Mouse (Mus musculus): Measurements from ENCODE around the gene Retreg1. TPM values are rescaled to one million over a fixed set of nuclear protein-coding genes. Genes with fewer than 3 reads are reported as not detected.

Retreg1 gene
- polyA plus RNA-seq, 2 experiments, result 0.75 to 1.6 TPM

DNA sequence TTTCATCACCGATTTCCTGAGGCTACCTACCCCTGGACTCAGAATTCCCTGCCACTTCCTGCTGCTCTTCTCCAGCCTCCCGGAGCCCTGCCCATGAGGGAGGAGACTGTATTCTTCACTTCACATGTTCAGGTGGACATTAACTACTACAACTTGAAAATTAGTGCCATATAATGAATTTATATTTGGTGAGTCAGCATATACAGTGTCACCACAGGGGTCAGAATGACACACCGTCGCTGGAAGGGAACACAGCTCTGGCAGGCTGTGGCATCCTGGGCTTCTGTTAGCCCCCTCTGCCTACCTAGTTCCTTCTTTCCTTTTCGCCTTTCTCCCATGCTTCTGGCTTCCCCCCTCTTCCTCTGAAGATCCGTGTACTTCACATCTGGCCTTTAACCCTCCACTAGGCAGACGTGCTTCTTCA is 90.7 kb downstream of the Retreg1 start:
- peaks cover 0 to 10% of the 10 kb centered on the region in 2 experiments; a peak in 2 of 4 replicates for H3K4me1 ChIP-seq (replicated peaks; ENCODE audit: control insufficient read depth in 2 of 2, insufficient read depth in 2 of 2, low read length in 1 of 2)
- H3K27ac ChIP-seq, result no peak overlapping the region
- H3K9me3 ChIP-seq (ENCODE audit: control insufficient read depth, low read length), result no peaks in the 10 kb centered on the region
- DNase-seq (ENCODE audit: low read depth in 3 of 3, low spot score in 3 of 3) (no peak), ATAC-seq (ENCODE audit: insufficient read depth) (no peak)
- H3K9ac ChIP-seq (replicated peaks), result no peak overlapping the region
- H3K4me3 ChIP-seq (ENCODE audit: insufficient read depth in 1 of 2, low read depth in 2 of 2, low read length in 2 of 2), result no peak overlapping the region
- no peak for TF ChIP-seq CTCF (IDR thresholded peaks at IDR 0.05; ENCODE audit: low read depth)
- TF ChIP-seq EP300 (IDR thresholded peaks at IDR 0.05; ENCODE audit: low read depth), result no peak
- H3K36me3 ChIP-seq (replicated peaks; ENCODE audit: control insufficient read depth, insufficient read depth, low read depth), result no peaks in the 10 kb centered on the region
- H3K27me3 ChIP-seq (ENCODE audit: control insufficient read depth, insufficient read depth, low read length), result no peaks in the 10 kb centered on the region
- H3K4me2 ChIP-seq (ENCODE audit: low read depth), result no peak overlapping the region
- 45% methylated on average over 7 of the region's 7 CpGs for WGBS (ENCODE audit: insufficient replicate concordance)

DNA sequence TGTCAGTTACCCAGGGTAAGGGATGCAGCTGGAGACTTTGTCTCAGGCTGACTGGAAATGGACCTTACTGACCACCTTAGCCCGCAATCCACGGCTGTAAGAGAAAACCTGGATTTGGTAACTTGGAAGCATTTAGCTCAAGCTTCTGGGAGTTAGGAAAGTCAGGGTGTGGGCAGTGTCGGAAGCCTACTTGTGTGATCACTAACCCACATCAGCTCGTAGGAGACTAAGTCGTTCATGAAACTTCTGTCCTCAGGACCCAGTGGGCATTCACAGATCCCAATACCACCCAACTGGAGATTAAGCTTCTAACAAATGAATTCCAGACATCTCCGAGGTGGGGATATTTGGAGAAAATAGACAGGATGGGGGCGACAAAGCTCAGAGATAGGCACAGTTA is 91.4 kb downstream of the Retreg1 start:
- Histone ChIP-seq H3K9ac (replicated peaks) (no peak overlapping the region), H3K36me3 (replicated peaks; ENCODE audit: control insufficient read depth, insufficient read depth, low read depth) (no peaks in the 10 kb centered on the region), H3K4me1 (replicated peaks; ENCODE audit: control insufficient read depth in 2 of 2, insufficient read depth in 2 of 2, low read length in 1 of 2) (peaks cover 0 to 10% of the 10 kb centered on the region in 2 experiments; a peak in 2 of 4 replicates), H3K9me3 (ENCODE audit: control insufficient read depth, low read length) (no peaks in the 10 kb centered on the region), H3K27ac (no peak overlapping the region), H3K27me3 (ENCODE audit: control insufficient read depth, insufficient read depth, low read length) (no peaks in the 10 kb centered on the region), H3K4me3 (ENCODE audit: insufficient read depth in 1 of 2, low read depth in 2 of 2, low read length in 2 of 2) (no peak overlapping the region), H3K4me2 (ENCODE audit: low read depth) (no peak overlapping the region)
- ATAC-seq (ENCODE audit: insufficient read depth) (no peak), DNase-seq (ENCODE audit: low read depth in 3 of 3, low spot score in 3 of 3) (no peak)
- 71% methylated on average over 7 of the region's 7 CpGs for WGBS (ENCODE audit: insufficient replicate concordance)
- TF ChIP-seq CTCF (IDR thresholded peaks at IDR 0.05; ENCODE audit: low read depth) (no peak), EP300 (IDR thresholded peaks at IDR 0.05; ENCODE audit: low read depth) (no peak)

DNA sequence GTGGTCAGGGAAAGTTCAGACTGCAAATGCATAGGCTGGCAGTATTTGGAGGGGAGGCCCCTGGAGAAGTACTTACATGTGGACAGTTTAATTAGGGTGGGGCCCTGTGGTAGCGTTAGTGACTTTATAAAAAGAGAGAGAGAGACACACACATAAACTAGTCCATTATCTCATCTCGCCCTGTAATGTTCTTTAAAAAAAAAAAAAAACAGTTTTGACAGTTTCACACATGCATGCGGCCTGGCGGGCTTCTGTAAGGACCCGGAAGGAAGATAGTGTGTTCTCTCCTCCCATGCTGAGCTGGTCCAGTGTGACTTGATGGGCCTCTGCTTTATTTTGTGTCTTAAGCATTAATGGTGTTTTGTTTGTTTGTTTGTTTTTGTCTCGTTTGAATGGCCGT is 95.5 kb downstream of the Retreg1 start:
- no peak overlapping the region for H3K4me2 ChIP-seq (ENCODE audit: low read depth)
- H3K4me1 ChIP-seq (replicated peaks; ENCODE audit: control insufficient read depth in 2 of 2, insufficient read depth in 2 of 2, low read length in 1 of 2), result peaks cover 0 to 4% of the 10 kb centered on the region in 2 experiments; a peak in 1 of 4 replicates
- H3K27ac ChIP-seq, result no peak overlapping the region
- no peak overlapping the region for H3K9ac ChIP-seq (replicated peaks)
- H3K4me3 ChIP-seq (ENCODE audit: insufficient read depth in 1 of 2, low read depth in 2 of 2, low read length in 2 of 2), result no peak overlapping the region
- DNase-seq (ENCODE audit: low read depth in 3 of 3, low spot score in 3 of 3), result no peak
- H3K27me3 ChIP-seq (ENCODE audit: control insufficient read depth, insufficient read depth, low read length), result no peaks in the 10 kb centered on the region
- H3K9me3 ChIP-seq (ENCODE audit: control insufficient read depth, low read length), result no peaks in the 10 kb centered on the region
- 64% methylated on average over 7 of the region's 7 CpGs for WGBS (ENCODE audit: insufficient replicate concordance)
- no peak for TF ChIP-seq EP300 (IDR thresholded peaks at IDR 0.05; ENCODE audit: low read depth)
- TF ChIP-seq CTCF (IDR thresholded peaks at IDR 0.05; ENCODE audit: low read depth), result no peak
- no peak for ATAC-seq (ENCODE audit: insufficient read depth)
- no peaks in the 10 kb centered on the region for H3K36me3 ChIP-seq (replicated peaks; ENCODE audit: control insufficient read depth, insufficient read depth, low read depth)

GRCm38 (mm10) chr15:25940397-25941377 is 97.7 kb downstream of the Retreg1 start:
- 0 out of 4 replicates have a peak, but pooled peaks cover 0 to 2% of the 10 kb centered on the region in 2 experiments for H3K4me1 ChIP-seq (replicated peaks; ENCODE audit: control insufficient read depth in 2 of 2, insufficient read depth in 2 of 2, low read length in 1 of 2)
- ATAC-seq (ENCODE audit: insufficient read depth) (peak; percentile 37; the same call in 1 of the 2 replicates), DNase-seq (ENCODE audit: low read depth in 3 of 3, low spot score in 3 of 3) (peak; percentile 7 to 32 (median 11))
- H3K9me3 ChIP-seq (ENCODE audit: control insufficient read depth, low read length), result no peaks in the 10 kb centered on the region
- no peaks in the 10 kb centered on the region for H3K36me3 ChIP-seq (replicated peaks; ENCODE audit: control insufficient read depth, insufficient read depth, low read depth)
- peak overlapping the region; percentile 11 for H3K4me2 ChIP-seq (ENCODE audit: low read depth)
- H3K27me3 ChIP-seq (ENCODE audit: control insufficient read depth, insufficient read depth, low read length), result no peaks in the 10 kb centered on the region
- H3K9ac ChIP-seq (replicated peaks), result no peak overlapping the region
- TF ChIP-seq CTCF (IDR thresholded peaks at IDR 0.05; ENCODE audit: low read depth), result no peak
- peak overlapping the region; percentile 18 to 19 for H3K4me3 ChIP-seq (ENCODE audit: insufficient read depth in 1 of 2, low read depth in 2 of 2, low read length in 2 of 2)
- no peak overlapping the region for H3K27ac ChIP-seq
- 40% methylated on average over 24 of the region's 24 CpGs for WGBS (ENCODE audit: insufficient replicate concordance)

GRCm38 (mm10) chr15:25941514-25941913 is 98.5 kb downstream of the Retreg1 start:
- no peak overlapping the region for H3K9ac ChIP-seq (replicated peaks)
- H3K36me3 ChIP-seq (replicated peaks; ENCODE audit: control insufficient read depth, insufficient read depth, low read depth), result no peaks in the 10 kb centered on the region
- 0 out of 4 replicates have a peak, but pooled peaks cover 0 to 2% of the 10 kb centered on the region in 2 experiments for H3K4me1 ChIP-seq (replicated peaks; ENCODE audit: control insufficient read depth in 2 of 2, insufficient read depth in 2 of 2, low read length in 1 of 2)
- no peak overlapping the region for H3K4me3 ChIP-seq (ENCODE audit: insufficient read depth in 1 of 2, low read depth in 2 of 2, low read length in 2 of 2)
- 71% methylated on average over 11 of the region's 11 CpGs for WGBS (ENCODE audit: insufficient replicate concordance)
- DNase-seq (ENCODE audit: low read depth in 3 of 3, low spot score in 3 of 3), result no peak
- no peak overlapping the region for H3K4me2 ChIP-seq (ENCODE audit: low read depth)
- H3K27me3 ChIP-seq (ENCODE audit: control insufficient read depth, insufficient read depth, low read length), result no peaks in the 10 kb centered on the region
- H3K9me3 ChIP-seq (ENCODE audit: control insufficient read depth, low read length), result no peaks in the 10 kb centered on the region
- ATAC-seq (ENCODE audit: insufficient read depth), result no peak
- no peak overlapping the region for H3K27ac ChIP-seq
- TF ChIP-seq CTCF (IDR thresholded peaks at IDR 0.05; ENCODE audit: low read depth) (no peak), EP300 (IDR thresholded peaks at IDR 0.05; ENCODE audit: low read depth) (no peak)

Data from liver, embryonic 14.5 days (tissue).